Comparison of ENCODE assay signal across 7 mouse cellular contexts in genomic region chr6:115523201-115523600, GRCm38 (mm10). TPM values are rescaled to one million over a fixed set of nuclear protein-coding genes. Genes with fewer than 3 reads are reported as not detected.
DNase-seq lines count a peak whose midpoint lies in the region; ATAC-seq and TF ChIP-seq lines count a peak whose summit lies in the region.

No protein-coding gene starts in this region.

- DNase-seq in lung, embryonic 14.5 days, result peak; percentile 51
- DNase-seq in lung, adult 2 months, result no peak
- peak; percentile 64 for DNase-seq in cerebellum, adult 8-10 months
- DNase-seq in embryo, embryonic 9.5 days (ENCODE audit: extremely low spot score), result no peak
- no peak for DNase-seq in thymus, adult 2 months

- no peak overlapping the region for H3ac ChIP-seq in myocyte (ENCODE audit: control insufficient read depth, insufficient read length)

- no peak overlapping the region for H3K4me3 ChIP-seq in lung, embryonic 14.5 days (ENCODE audit: low read depth, low read length)
- H3K4me3 ChIP-seq in lung, adult 2 months (replicated peaks; ENCODE audit: extremely low read depth, low read depth, low read length), result no peak overlapping the region
- H3K4me3 ChIP-seq in heart, embryonic 15.5 days, result no peak overlapping the region
- H3K4me3 ChIP-seq in myocyte, result no peak overlapping the region
- H3K4me3 ChIP-seq in thymus, adult 2 months (ENCODE audit: control insufficient read depth, insufficient read depth, low read length), result no peak overlapping the region

- H3K4me2 ChIP-seq in lung, embryonic 14.5 days, result no peak overlapping the region
- H3K4me2 ChIP-seq in heart, embryonic 15.5 days, result no peak overlapping the region
- H3K4me2 ChIP-seq in myocyte (ENCODE audit: low read depth), result peak overlapping the region; percentile 2

- no peaks in the 10 kb centered on the region for H3K9me3 ChIP-seq in lung, embryonic 14.5 days (ENCODE audit: low read depth, low read length)
- H3K9me3 ChIP-seq in heart, embryonic 15.5 days (replicated peaks), result no peaks in the 10 kb centered on the region

- no peak for ATAC-seq in lung, embryonic 14.5 days (ENCODE audit: insufficient read depth)
- ATAC-seq in heart, embryonic 15.5 days (replicated peaks; ENCODE audit: insufficient number of reproducible peaks, insufficient read depth, low FRiP score, low read depth), result no peak

- TF ChIP-seq POLR2A in lung, adult 2 months (IDR thresholded peaks at IDR 0.05; ENCODE audit: borderline replicate concordance, extremely low read depth, low read depth, low read length), result no peak
- TF ChIP-seq POLR2A in myocyte (IDR thresholded peaks at IDR 0.05; ENCODE audit: insufficient read length, low read depth), result no peak
- TF ChIP-seq POLR2A in thymus, adult 2 months (IDR thresholded peaks at IDR 0.05; ENCODE audit: control insufficient read depth, extremely low read depth, insufficient read depth, low read length, poor library complexity), result no peak

- peaks cover 5% of the 10 kb centered on the region; the same call in 1 of the 2 replicates for H3K4me1 ChIP-seq in lung, embryonic 14.5 days (ENCODE audit: insufficient read depth)
- H3K4me1 ChIP-seq in lung, adult 2 months (ENCODE audit: control insufficient read depth, insufficient read depth, low read length), result peaks cover 8% of the 10 kb centered on the region
- peaks cover 14% of the 10 kb centered on the region for H3K4me1 ChIP-seq in heart, embryonic 15.5 days (replicated peaks)
- H3K4me1 ChIP-seq in thymus, adult 2 months (replicated peaks; ENCODE audit: control insufficient read depth, insufficient read depth, low read length), result peaks cover 41% of the 10 kb centered on the region

- no peaks in the 10 kb centered on the region for H3K27me3 ChIP-seq in lung, embryonic 14.5 days (ENCODE audit: insufficient read depth, low read length)
- peaks cover 8% of the 10 kb centered on the region; the same call in 1 of the 2 replicates for H3K27me3 ChIP-seq in heart, embryonic 15.5 days
- no peaks in the 10 kb centered on the region for H3K27me3 ChIP-seq in myocyte (ENCODE audit: control insufficient read depth, insufficient read depth, insufficient read length)
- H3K27me3 ChIP-seq in thymus, adult 2 months (ENCODE audit: control insufficient read depth, insufficient read depth, low read length), result no peaks in the 10 kb centered on the region

- no peak overlapping the region for H3K27ac ChIP-seq in lung, embryonic 14.5 days (ENCODE audit: low read depth)
- 0 out of 2 replicates have a peak overlapping the region, but pooled peaks have one; percentile 38 for H3K27ac ChIP-seq in heart, embryonic 15.5 days
- no peak overlapping the region for H3K27ac ChIP-seq in thymus, adult 2 months (ENCODE audit: control insufficient read depth, insufficient read depth, low read length)

- TF ChIP-seq CTCF in lung, embryonic 14.5 days (IDR thresholded peaks at IDR 0.05; ENCODE audit: low read depth), result no peak
- no peak for TF ChIP-seq CTCF in lung, adult 2 months (IDR thresholded peaks at IDR 0.05; ENCODE audit: insufficient read depth, low read length)
- no peak for TF ChIP-seq CTCF in thymus, adult 2 months (IDR thresholded peaks at IDR 0.05; ENCODE audit: borderline replicate concordance, control insufficient read depth, extremely low read depth, insufficient read depth, low read length, poor library complexity)

- WGBS in lung, embryonic 14.5 days, result 63% methylated on average over 9 of the region's 9 CpGs
- WGBS in lung, adult 2 months, result 37% methylated on average over 9 of the region's 9 CpGs
- WGBS in heart, embryonic 15.5 days, result 48% methylated on average over 9 of the region's 9 CpGs
- 19% methylated on average over 9 of the region's 9 CpGs for WGBS in thymus, adult 2 months

- no peak overlapping the region for H3K9ac ChIP-seq in lung, embryonic 14.5 days
- no peak overlapping the region for H3K9ac ChIP-seq in heart, embryonic 15.5 days

- H3K36me3 ChIP-seq in lung, embryonic 14.5 days (ENCODE audit: insufficient read depth), result no peaks in the 10 kb centered on the region
- H3K36me3 ChIP-seq in heart, embryonic 15.5 days, result no peaks in the 10 kb centered on the region
- H3K36me3 ChIP-seq in myocyte (ENCODE audit: control insufficient read depth, insufficient read depth), result no peaks in the 10 kb centered on the region
- H3K36me3 ChIP-seq in thymus, adult 2 months (ENCODE audit: control insufficient read depth, insufficient read depth, low read length), result no peaks in the 10 kb centered on the region

- no peaks in the 10 kb centered on the region for H3K79me2 ChIP-seq in myocyte (ENCODE audit: control insufficient read depth, insufficient read depth)

TF ChIP-seq in myocyte, 11 proteins besides CTCF, POLR2A, EP300 and RAD21:
- TF ChIP-seq SRF (IDR thresholded peaks at IDR 0.05; ENCODE audit: control insufficient read depth, insufficient read length, low read depth) (no peak), MAX (IDR thresholded peaks at IDR 0.05; ENCODE audit: low read depth) (no peak), TCF3 (IDR thresholded peaks at IDR 0.05; ENCODE audit: insufficient read length, low read depth) (no peak), REST (IDR thresholded peaks at IDR 0.05; ENCODE audit: insufficient read depth, insufficient read length) (no peak), TCF12 (IDR thresholded peaks at IDR 0.05; ENCODE audit: insufficient read depth, poor library complexity, severe bottlenecking) (no peak), POLR2AphosphoS2 (IDR thresholded peaks at IDR 0.05; ENCODE audit: insufficient read length, low read depth) (no peak), MYOG (IDR thresholded peaks at IDR 0.05; ENCODE audit: control insufficient read depth in 1 of 3, insufficient read depth in 1 of 3, insufficient read length in 2 of 3, low read depth in 2 of 3) (no peak), MYOD1 (IDR thresholded peaks at IDR 0.05; ENCODE audit: control insufficient read depth in 1 of 3, insufficient read length in 2 of 3, low read depth in 2 of 3) (no peak), E2F4 (IDR thresholded peaks at IDR 0.05; ENCODE audit: insufficient read depth) (no peak), USF1 (IDR thresholded peaks at IDR 0.05; ENCODE audit: low read depth) (no peak), CEBPB (IDR thresholded peaks at IDR 0.05; ENCODE audit: insufficient read depth, poor library complexity, severe bottlenecking) (no peak)

RNA-seq across cellular contexts. Expression of gene Tsen2, which starts 21.3 kb away (rescaled TPM):
- 30.6 and 30.9 TPM in 2 replicates for polyA plus RNA-seq in lung, embryonic 14.5 days (2014; fragmentation: Nextera tagmentation; extraction: Ambion mirVana)
- 2.3 and 4.2 TPM in 2 replicates for polyA plus RNA-seq in lung, adult 2 months (2012; rRNA removed)
- polyA plus RNA-seq in heart, embryonic 15.5 days (2015; fragmentation: Nextera tagmentation; extraction: Ambion mirVana), result 16.8 and 18.9 TPM in 2 replicates
- polyA plus RNA-seq in myocyte (2012; fragmentation: generic; extraction: Trizol), result 13.4 TPM
- polyA plus RNA-seq in thymus, adult 2 months (2012; rRNA removed), result 4.6 and 5.4 TPM in 2 replicates

Comparison
In these comparisons a context has a peak if more than half of its experiments do, and no peak if none do; other contexts are left out.
1. DNase-seq: peak in lung, embryonic 14.5 days (single experiment) and cerebellum, adult 8-10 months (single experiment); none in lung, adult 2 months (single experiment), embryo, embryonic 9.5 days (single experiment) and thymus, adult 2 months (single experiment).